Mouse (Mus musculus) adrenal gland, adult 10 weeks (tissue): ENCODE results near the gene Tst. TPM values are rescaled to one million over a fixed set of nuclear protein-coding genes. Genes with fewer than 3 reads are reported as not detected.

Experiments
- polyA plus RNA-seq: library from polyadenylated mRNA; stranded (reverse); fragments of 350-450 nt; fragmentation: Illumina TruSeq; extraction: RNeasy Lipid Tissue Mini Kit (QIAGEN cat#74804); gene quantifications from one replicate; pipeline ENCODE4 v1.2.3, GENCODE M21; 2014; ENCODE audit warnings: low read depth, low replicate concordance

The Tst gene
- 4.0 TPM for polyA plus RNA-seq

GRCm38 (mm10) chr15:78405517-78406211, at the start of gene Tst:
TSS of gene Tst (minus strand) at chr15:78405907.

GRCm38 (mm10) chr15:78428391-78429138, 22.9 kb upstream of the Tst start, which contains the start of gene Kctd17:
TSS of gene Kctd17 (plus strand) at chr15:78428564.

GRCm38 (mm10) chr15:78406293-78406934, 707 bp upstream of the Tst start, which contains the start of gene Mpst:
TSS of gene Mpst (plus strand) at chr15:78406416.

GRCm38 (mm10) chr15:78395478-78395962, 10.2 kb downstream of the Tst start, which contains the start of gene Tex33:
TSS of gene Tex33 (minus strand) at chr15:78395912.

Other genes starting within 250 kb of the Tst start
- gene Ift27, start 231.8 kb downstream of the Tst start, polyA plus RNA-seq = 5.5 TPM
- 19.1 TPM for gene Pvalb, start 199.5 kb downstream of the Tst start, polyA plus RNA-seq
- not detected for gene Ncf4, start 161.1 kb downstream of the Tst start, polyA plus RNA-seq
- gene Csf2rb2, start 100.2 kb downstream of the Tst start, polyA plus RNA-seq = 0.12 TPM
- gene Csf2rb, start 80.2 kb downstream of the Tst start, polyA plus RNA-seq = 1.1 TPM
- not detected for gene Tex33, start 10.0 kb downstream of the Tst start, polyA plus RNA-seq
- gene Mpst, start 509 bp upstream of the Tst start, polyA plus RNA-seq = 1.8 TPM
- gene Kctd17, start 22.7 kb upstream of the Tst start, polyA plus RNA-seq = 3.4 TPM
- gene Tmprss6, start 62.7 kb upstream of the Tst start, polyA plus RNA-seq = not detected
- gene Il2rb, start 89.4 kb upstream of the Tst start, polyA plus RNA-seq = 0.29 TPM
- gene C1qtnf6, start 125.5 kb upstream of the Tst start, polyA plus RNA-seq = 14.9 TPM
- gene Sstr3, start 138.8 kb upstream of the Tst start, polyA plus RNA-seq = 0.23 TPM
- 0.47 TPM for gene Rac2, start 166.9 kb upstream of the Tst start, polyA plus RNA-seq
- 0.76 TPM for gene Cyth4, start 191.1 kb upstream of the Tst start, polyA plus RNA-seq